Mouse (Mus musculus) olfactory bulb, adult 2 months (tissue): ENCODE measurements at regions not wholly inside any gene's neighbourhood (a gene's known extent, or its start where the extent isn't known, plus 50 kb on each side); places are given as distances from the start of the nearest gene placed in this dataset.
A peak's percentile ranks its signal among the peaks of the same experiment; 100 is the strongest.

Source experiments
- H3K27ac ChIP-seq: fragments of 200-500 bp; 2 replicates; pipeline ENCODE4 v1.5.1; 2012; ENCODE audit warnings: low read depth, low read length; ENCODE audit not compliant: insufficient read depth
- H3K4me1 ChIP-seq: fragments of 200-500 bp; 2 replicates; pipeline ENCODE4 v1.6.1; 2012; ENCODE audit warnings: low read length; ENCODE audit not compliant: control insufficient read depth, insufficient read depth
- H3K4me3 ChIP-seq: fragments of 200-500 bp; 2 replicates; pipeline ENCODE4 v1.5.1; 2012; ENCODE audit warnings: mild to moderate bottlenecking, low read depth, low read length, moderate library complexity; ENCODE audit not compliant: insufficient read depth
- CTCF ChIP-seq: fragments of 200-500 bp; IDR thresholded peaks from 2 replicates; pipeline ENCODE4 v1.5.1; 2012; ENCODE audit warnings: low read depth, mild to moderate bottlenecking, low read length, moderate library complexity; ENCODE audit not compliant: insufficient read depth
- POLR2A ChIP-seq: fragments of 200-500 bp; IDR thresholded peaks from 2 replicates; pipeline ENCODE4 v1.6.1; 2012; ENCODE audit warnings: mild to moderate bottlenecking, low read depth, low read length, moderate library complexity; ENCODE audit not compliant: insufficient read depth
- WGBS: fragments of 180-500 bp; shearing (Covaris S2); methylation state at CpG from one replicate; pipeline ENCODE4 v1.1.7; 2018; 5-methylcytosine and 5-hydroxymethylcytosine counted together

GRCm38 (mm10) chr10:39274202-39274601 lies 94.5 kb upstream of the Fyn start:
- no peak for TF ChIP-seq POLR2A
- TF ChIP-seq CTCF, result no peak
- Histone ChIP-seq H3K4me1 (no peaks in the 10 kb centered on the region), H3K27ac (no peak overlapping the region), H3K4me3 (no peak overlapping the region)
- 64% methylated on average over 2 of the region's 2 CpGs for WGBS

GRCm38 (mm10) chr10:39273426-39273825 lies 95.2 kb upstream of the Fyn start:
- 86% methylated on average over 4 of the region's 4 CpGs for WGBS
- Histone ChIP-seq H3K27ac (no peak overlapping the region), H3K4me3 (no peak overlapping the region), H3K4me1 (no peaks in the 10 kb centered on the region)
- TF ChIP-seq POLR2A (no peak), CTCF (no peak)

- TF ChIP-seq POLR2A (no peak), CTCF (no peak)
- Histone ChIP-seq H3K27ac (no peak overlapping the region), H3K4me3 (no peak overlapping the region), H3K4me1 (no peaks in the 10 kb centered on the region)
- 85% methylated on average over 6 of the region's 6 CpGs for WGBS
Observed at GRCm38 (mm10) chr10:39272387-39272949, 96.2 kb upstream of the Fyn start.

- peaks cover 5% of the 10 kb centered on the region for H3K4me1 ChIP-seq
- TF ChIP-seq POLR2A (no peak), CTCF (no peak)
- 84% methylated on average over 3 of the region's 3 CpGs for WGBS
- no peak overlapping the region for H3K4me3 ChIP-seq
- H3K27ac ChIP-seq, result no peak overlapping the region
Observed at GRCm38 (mm10) chr10:39270406-39270805, 98.2 kb upstream of the Fyn start.

- WGBS, result 79% methylated on average over 6 of the region's 6 CpGs
- H3K4me3 ChIP-seq, result no peak overlapping the region
- TF ChIP-seq CTCF (no peak), POLR2A (no peak)
- peaks cover 11% of the 10 kb centered on the region for H3K4me1 ChIP-seq
- no peak overlapping the region for H3K27ac ChIP-seq
Observed at GRCm38 (mm10) chr10:39267236-39267635, 101.4 kb upstream of the Fyn start.

- 42% methylated on average over 5 of the region's 5 CpGs for WGBS
- no peak overlapping the region for H3K4me3 ChIP-seq
- H3K4me1 ChIP-seq, result peaks cover 14% of the 10 kb centered on the region
- TF ChIP-seq CTCF (no peak), POLR2A (no peak)
- H3K27ac ChIP-seq, result no peak overlapping the region
Observed at GRCm38 (mm10) chr10:39266482-39266881, 102.2 kb upstream of the Fyn start.

GRCm38 (mm10) chr10:39262466-39262865 lies 98.9 kb upstream of the Ccn6 start:
- H3K4me1 ChIP-seq, result peaks cover 20% of the 10 kb centered on the region
- TF ChIP-seq POLR2A (no peak), CTCF (no peak)
- peak overlapping the region; percentile 53 for H3K27ac ChIP-seq
- WGBS, result 36% methylated on average over 7 of the region's 7 CpGs
- no peak overlapping the region for H3K4me3 ChIP-seq

GRCm38 (mm10) chr10:39261174-39262145 lies 97.9 kb upstream of the Ccn6 start:
- 29% methylated on average over 8 of the region's 8 CpGs for WGBS
- no peak for TF ChIP-seq POLR2A
- TF ChIP-seq CTCF, result no peak
- peak overlapping the region; percentile 87 for H3K27ac ChIP-seq

GRCm38 (mm10) chr10:39260061-39260460 lies 96.5 kb upstream of the Ccn6 start:
- Histone ChIP-seq H3K4me3 (no peak overlapping the region), H3K27ac (no peak overlapping the region), H3K4me1 (peaks cover 15% of the 10 kb centered on the region)
- TF ChIP-seq POLR2A (no peak), CTCF (no peak)
- 93% methylated on average over 6 of the region's 6 CpGs for WGBS

More at GRCm38 (mm10) chr10:39261174-39262145, 97.9 kb upstream of the Ccn6 start:
- peaks cover 16% of the 10 kb centered on the region for H3K4me1 ChIP-seq
- H3K4me3 ChIP-seq, result no peak overlapping the region
